ENCODE assay signal across 7 mouse cellular contexts in genomic region chr16:5255081-5255740, GRCm38 (mm10). TPM values are rescaled to one million over a fixed set of nuclear protein-coding genes. Genes with fewer than 3 reads are reported as not detected.
DNase-seq lines count a peak whose midpoint lies in the region; ATAC-seq and TF ChIP-seq lines count a peak whose summit lies in the region.

No protein-coding gene starts in this region.

- no peak for TF ChIP-seq POLR2A in myocyte (IDR thresholded peaks at IDR 0.05; ENCODE audit: insufficient read length, low read depth)

- peak overlapping the region; percentile 82 for H3K9ac ChIP-seq in embryonic facial prominence, embryonic 14.5 days (ENCODE audit: low read depth, low read length)
- H3K9ac ChIP-seq in kidney, embryonic 16.5 days (replicated peaks; ENCODE audit: low read length) = peak overlapping the region; percentile 86

- 2% methylated on average over 27 of the region's 27 CpGs for WGBS in embryonic facial prominence, embryonic 14.5 days
- 2% methylated on average over 27 of the region's 27 CpGs for WGBS in kidney, embryonic 16.5 days

- H3K27me3 ChIP-seq in embryonic facial prominence, embryonic 14.5 days (replicated peaks; ENCODE audit: control insufficient read depth, insufficient read depth, low read length) = no peaks in the 10 kb centered on the region
- H3K27me3 ChIP-seq in kidney, embryonic 16.5 days (ENCODE audit: insufficient read depth, low read length) = no peaks in the 10 kb centered on the region
- no peaks in the 10 kb centered on the region for H3K27me3 ChIP-seq in myocyte (ENCODE audit: control insufficient read depth, insufficient read depth, insufficient read length)

- H3K36me3 ChIP-seq in embryonic facial prominence, embryonic 14.5 days (ENCODE audit: control insufficient read depth, insufficient read depth, low read length) = peaks cover 14% of the 10 kb centered on the region; the same call in 1 of the 2 replicates
- H3K36me3 ChIP-seq in kidney, embryonic 16.5 days (ENCODE audit: insufficient read depth, low read length) = peaks cover 8% of the 10 kb centered on the region; the same call in 1 of the 2 replicates
- H3K36me3 ChIP-seq in myocyte (ENCODE audit: control insufficient read depth, insufficient read depth) = no peaks in the 10 kb centered on the region

- peak overlapping the region; percentile 24 for H3ac ChIP-seq in myocyte (ENCODE audit: control insufficient read depth, insufficient read length)

- no peaks in the 10 kb centered on the region for H3K9me3 ChIP-seq in embryonic facial prominence, embryonic 14.5 days (ENCODE audit: control insufficient read depth, low read length)
- no peaks in the 10 kb centered on the region for H3K9me3 ChIP-seq in kidney, embryonic 16.5 days (ENCODE audit: low read length)

- peak overlapping the region; percentile 90 for H3K4me2 ChIP-seq in embryonic facial prominence, embryonic 14.5 days (ENCODE audit: low read depth, low read length)
- H3K4me2 ChIP-seq in kidney, embryonic 16.5 days (replicated peaks; ENCODE audit: low read depth, low read length) = peak overlapping the region; percentile 64
- peak overlapping the region; percentile 96 for H3K4me2 ChIP-seq in myocyte (ENCODE audit: low read depth)

- peak overlapping the region; percentile 85 for H3K27ac ChIP-seq in embryonic facial prominence, embryonic 14.5 days (replicated peaks; ENCODE audit: low read depth, low read length)
- peak overlapping the region; percentile 89 for H3K27ac ChIP-seq in kidney, embryonic 16.5 days (ENCODE audit: low read length)

- H3K4me3 ChIP-seq in embryonic facial prominence, embryonic 14.5 days (ENCODE audit: low read depth, low read length) = peak overlapping the region; percentile 79
- H3K4me3 ChIP-seq in kidney, embryonic 16.5 days (ENCODE audit: low read length) = peak overlapping the region; percentile 83
- H3K4me3 ChIP-seq in myocyte = peak overlapping the region; percentile 42

- no peak for ATAC-seq in embryonic facial prominence, embryonic 14.5 days (ENCODE audit: low read depth)
- ATAC-seq in kidney, embryonic 16.5 days (ENCODE audit: low FRiP score, low TSS enrichment) = peak; percentile 31; the same call in 1 of the 2 replicates

- H3K4me1 ChIP-seq in embryonic facial prominence, embryonic 14.5 days (ENCODE audit: control insufficient read depth, insufficient read depth, low read length) = peaks cover 5% of the 10 kb centered on the region; the same call in 1 of the 2 replicates
- H3K4me1 ChIP-seq in kidney, embryonic 16.5 days (ENCODE audit: insufficient read depth, low read length) = peaks cover 16% of the 10 kb centered on the region; the same call in 1 of the 2 replicates

- peak; percentile 10 for DNase-seq in thymus, postnatal 25 days
- no peak for DNase-seq in thymus, postnatal 4 days
- DNase-seq in embryonic facial prominence, embryonic 14.5 days (ENCODE audit: low spot score) = no peak
- DNase-seq in cerebellum, adult 8-10 months = no peak
- DNase-seq in layer of hippocampus, adult 11-12 months (ENCODE audit: low spot score) = no peak

- no peaks in the 10 kb centered on the region for H3K79me2 ChIP-seq in myocyte (ENCODE audit: control insufficient read depth, insufficient read depth)

TF ChIP-seq in myocyte, 11 proteins besides CTCF, POLR2A, EP300 and RAD21:
- no peak for TF ChIP-seq E2F4 (IDR thresholded peaks at IDR 0.05; ENCODE audit: insufficient read depth)
- no peak for TF ChIP-seq TCF3 (IDR thresholded peaks at IDR 0.05; ENCODE audit: insufficient read length, low read depth)
- TF ChIP-seq USF1 (IDR thresholded peaks at IDR 0.05; ENCODE audit: low read depth) = no peak
- no peak for TF ChIP-seq SRF (IDR thresholded peaks at IDR 0.05; ENCODE audit: control insufficient read depth, insufficient read length, low read depth)
- no peak for TF ChIP-seq POLR2AphosphoS2 (IDR thresholded peaks at IDR 0.05; ENCODE audit: insufficient read length, low read depth)
TF ChIP-seq in myocyte: peak in this region for 0.

RNA-seq across cellular contexts. Expression of gene Eef2kmt, which starts 0.6 kb away (rescaled TPM):
- 25.5 and 32.2 TPM in 2 replicates for polyA plus RNA-seq in embryonic facial prominence, embryonic 14.5 days (2014; fragmentation: Nextera tagmentation; extraction: Ambion mirVana)
- 36.3 and 39.6 TPM in 2 replicates for polyA plus RNA-seq in kidney, embryonic 16.5 days (2015; fragmentation: Nextera tagmentation; extraction: Ambion mirVana)
- 21.0 TPM for polyA plus RNA-seq in myocyte (2012; fragmentation: generic; extraction: Trizol)

RNA-seq across cellular contexts. Expression of gene Alg1, which starts 21.8 kb away (rescaled TPM):
- 36.8 and 38.2 TPM in 2 replicates for polyA plus RNA-seq in embryonic facial prominence, embryonic 14.5 days (2014; fragmentation: Nextera tagmentation; extraction: Ambion mirVana)
- 36.4 and 39.3 TPM in 2 replicates for polyA plus RNA-seq in kidney, embryonic 16.5 days (2015; fragmentation: Nextera tagmentation; extraction: Ambion mirVana)
- polyA plus RNA-seq in myocyte (2012; fragmentation: generic; extraction: Trizol) = 46.8 TPM

RNA-seq across cellular contexts. Expression of gene AU021092, which starts 33.1 kb away (rescaled TPM):
- polyA plus RNA-seq in embryonic facial prominence, embryonic 14.5 days (2014; fragmentation: Nextera tagmentation; extraction: Ambion mirVana) = 4.8 and 7.6 TPM in 2 replicates
- polyA plus RNA-seq in kidney, embryonic 16.5 days (2015; fragmentation: Nextera tagmentation; extraction: Ambion mirVana) = 7.0 and 9.8 TPM in 2 replicates
- polyA plus RNA-seq in myocyte (2012; fragmentation: generic; extraction: Trizol) = 1.3 TPM

RNA-seq across cellular contexts. Expression of gene Nagpa, which starts 51.4 kb away (rescaled TPM):
- 14.5 and 18.3 TPM in 2 replicates for polyA plus RNA-seq in embryonic facial prominence, embryonic 14.5 days (2014; fragmentation: Nextera tagmentation; extraction: Ambion mirVana)
- 21.9 and 25.3 TPM in 2 replicates for polyA plus RNA-seq in kidney, embryonic 16.5 days (2015; fragmentation: Nextera tagmentation; extraction: Ambion mirVana)
- 12.0 TPM for polyA plus RNA-seq in myocyte (2012; fragmentation: generic; extraction: Trizol)
